Mouse (Mus musculus) brain, embryonic 14.5 days (tissue): ENCODE data around the gene Cald1. TPM values are rescaled to one million over a fixed set of nuclear protein-coding genes. Genes with fewer than 3 reads are reported as not detected.
A peak's percentile ranks its signal among the peaks of the same experiment; 100 is the strongest.

ENCODE experiments used
- DNase-seq: peaks from one replicate; pipeline ENCODE4 v3.0.0-alpha.2; 2011; ENCODE audit warnings: low read depth
- CTCF ChIP-seq: fragments of 200-500 bp; IDR thresholded peaks from 2 replicates; pipeline ENCODE4 v1.5.1; 2012; ENCODE audit warnings: inconsistent platforms, mild to moderate bottlenecking, moderate library complexity, borderline replicate concordance; ENCODE audit not compliant: insufficient read depth, insufficient read length; ENCODE audit errors: extremely low read depth
- POLR2A ChIP-seq: fragments of 200-500 bp; IDR thresholded peaks from 2 replicates; pipeline ENCODE4 v1.6.1; 2012; ENCODE audit warnings: mild to moderate bottlenecking, inconsistent platforms, borderline replicate concordance; ENCODE audit not compliant: poor library complexity, insufficient read depth, insufficient read length, severe bottlenecking; ENCODE audit errors: extremely low read depth
- polyA plus RNA-seq: library from polyadenylated mRNA; depleted of rRNA; stranded (reverse); fragments of >200 nt; gene quantifications from 2 replicates; pipeline ENCODE4 v1.2.3, GENCODE M21; 2012

The Cald1 gene
- polyA plus RNA-seq, 1 experiment = 46.2 TPM

GRCm38 (mm10) chr6:34622865-34623264 lies 24.6 kb downstream of the Cald1 start:
- TF ChIP-seq CTCF (no peak), POLR2A (no peak)
- no peak for DNase-seq

- DNase-seq = no peak
- TF ChIP-seq CTCF (no peak), POLR2A (no peak)
Measured at GRCm38 (mm10) chr6:34623290-34623689, 25.0 kb downstream of the Cald1 start.

DNA sequence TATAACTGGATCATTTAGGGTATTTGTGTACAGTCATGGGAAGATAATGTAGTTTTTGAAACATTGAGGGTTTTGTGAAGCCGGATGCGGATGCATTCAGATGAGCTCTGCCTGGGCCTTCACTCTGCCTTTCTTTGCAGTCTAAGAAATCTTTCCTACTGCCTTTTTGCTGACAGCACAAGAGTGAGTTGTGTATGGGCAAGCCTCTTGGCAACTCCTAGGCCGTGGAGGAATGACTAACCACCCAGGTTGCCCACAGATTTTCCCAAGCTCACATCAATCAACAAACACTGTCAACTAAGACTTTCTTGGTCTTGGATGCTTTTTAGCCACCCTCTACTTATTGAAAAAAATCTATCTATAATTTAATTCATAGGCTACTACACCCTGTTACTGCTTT lies 26.2 kb downstream of the Cald1 start:
- DNase-seq = no peak
- no peak for TF ChIP-seq CTCF

GRCm38 (mm10) chr6:34626586-34627245 lies 28.4 kb downstream of the Cald1 start:
- DNase-seq = no peak
- TF ChIP-seq POLR2A (no peak), CTCF (no peak)

- no peak for DNase-seq
- TF ChIP-seq POLR2A (no peak), CTCF (no peak)
Measured at GRCm38 (mm10) chr6:34628131-34628530, 29.8 kb downstream of the Cald1 start.

DNA sequence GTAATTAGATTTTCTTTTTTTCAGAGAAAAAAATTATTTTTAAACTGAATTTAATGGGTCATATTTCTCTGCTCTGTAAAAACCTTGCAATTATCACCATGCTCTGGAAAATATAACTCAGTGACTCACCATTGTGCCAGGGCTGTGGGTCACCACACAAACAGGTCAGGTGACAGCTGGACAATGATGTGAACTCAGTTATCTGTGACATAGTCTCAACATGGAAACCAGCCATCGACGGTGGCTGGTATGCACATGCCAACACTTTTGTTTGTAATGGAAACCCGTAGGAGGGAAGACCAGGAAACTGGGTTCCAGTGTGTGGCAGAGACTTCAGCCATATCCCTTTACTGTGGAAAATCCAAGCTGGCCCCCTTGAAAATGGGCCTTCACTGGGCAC lies 35.5 kb downstream of the Cald1 start:
- no peak for DNase-seq
- no peak for TF ChIP-seq CTCF
- no peak for TF ChIP-seq POLR2A

- TF ChIP-seq POLR2A (no peak), CTCF (no peak)
- DNase-seq = no peak
Measured at GRCm38 (mm10) chr6:34637588-34638438, 39.5 kb downstream of the Cald1 start.

DNA sequence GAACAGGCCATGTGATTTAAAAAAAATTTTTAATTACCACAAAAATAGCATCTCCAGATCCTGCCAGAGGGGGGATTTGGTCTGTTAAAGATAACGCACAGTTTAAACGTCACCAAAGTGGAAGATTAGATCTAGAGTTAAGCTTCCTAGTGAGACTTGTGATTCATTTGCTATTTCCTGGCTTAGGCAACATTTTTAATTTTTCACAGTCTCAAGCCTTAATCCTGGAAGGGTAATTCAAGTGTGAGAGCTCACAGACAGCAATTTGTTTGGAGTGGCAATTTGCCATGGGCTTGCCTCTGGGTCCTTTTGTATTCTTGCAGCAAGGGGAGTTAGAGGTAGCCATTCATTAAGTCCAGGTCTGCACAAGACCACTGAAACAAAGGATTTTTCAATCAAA lies 40.4 kb downstream of the Cald1 start:
- TF ChIP-seq POLR2A = no peak
- TF ChIP-seq CTCF = no peak
- DNase-seq = peak; percentile 88

- TF ChIP-seq CTCF (no peak), POLR2A (no peak)
- no peak for DNase-seq
Measured at GRCm38 (mm10) chr6:34640226-34640625, 41.9 kb downstream of the Cald1 start.

DNA sequence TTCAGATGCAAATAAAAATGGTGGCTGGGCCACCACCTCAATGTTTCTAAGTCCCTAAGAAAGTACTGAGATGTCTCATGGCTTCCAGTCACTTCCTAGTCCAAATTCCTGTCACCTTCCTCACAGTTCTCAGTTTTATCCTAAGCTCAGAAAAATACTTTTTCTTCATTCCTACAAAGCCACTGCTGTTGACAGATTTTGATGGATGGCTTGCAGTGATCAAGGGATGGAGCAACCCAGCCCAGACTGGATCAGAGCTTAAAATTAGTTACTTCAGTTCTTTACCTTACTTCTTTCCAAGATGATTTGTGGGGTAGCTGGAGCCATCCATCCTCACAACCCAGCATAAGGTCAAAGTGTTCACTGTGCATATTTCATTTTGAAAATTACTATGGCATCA lies 42.8 kb downstream of the Cald1 start:
- DNase-seq = no peak
- TF ChIP-seq CTCF (no peak), POLR2A (no peak)

DNA sequence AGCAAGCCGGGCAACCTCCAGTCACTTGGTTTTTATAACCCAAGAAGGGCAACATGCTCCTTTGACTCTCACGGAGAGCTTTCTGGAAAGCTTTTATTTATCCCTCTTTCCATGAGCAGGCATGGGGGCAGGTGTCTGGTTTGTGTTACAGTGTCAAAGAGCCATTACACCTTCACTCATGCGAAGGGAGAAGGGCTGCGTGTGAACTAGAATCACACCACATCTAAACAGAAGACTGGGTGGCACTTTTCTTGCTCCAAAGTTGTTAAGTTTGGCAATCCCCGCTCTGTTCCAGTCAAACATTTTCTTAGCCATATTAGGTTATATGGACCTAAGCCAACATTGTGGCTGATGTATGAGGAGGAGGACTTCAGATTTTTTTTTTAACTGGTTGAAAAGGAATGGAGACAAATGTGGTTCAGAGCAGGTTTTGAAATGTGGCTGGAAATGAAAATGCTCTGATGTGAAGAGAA lies 43.8 kb downstream of the Cald1 start:
- no peak for DNase-seq
- TF ChIP-seq POLR2A = no peak
- no peak for TF ChIP-seq CTCF

- TF ChIP-seq POLR2A = no peak
- no peak for TF ChIP-seq CTCF
- DNase-seq = peak; percentile 44
Measured at GRCm38 (mm10) chr6:34648017-34648787, 49.9 kb downstream of the Cald1 start.

DNA sequence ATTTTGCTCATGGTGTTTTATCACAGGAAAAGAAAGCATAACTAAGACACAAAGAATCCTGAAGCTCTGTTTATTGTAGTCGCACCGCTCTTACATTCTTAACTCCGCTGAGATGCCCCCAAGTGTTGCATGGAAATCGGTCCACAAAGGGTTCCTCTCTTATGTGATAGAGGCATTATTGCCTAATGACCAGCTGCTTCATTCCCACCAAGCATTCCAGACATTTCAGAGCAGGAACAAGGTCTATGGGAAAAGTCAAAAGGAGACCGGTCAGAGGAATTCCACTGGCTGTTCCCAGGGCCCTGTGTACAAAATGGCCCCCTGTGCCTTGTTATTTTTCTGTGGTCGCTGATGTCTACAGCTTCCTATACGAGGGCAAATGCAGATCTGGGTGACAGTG lies 53.0 kb downstream of the Cald1 start:
- no peak for DNase-seq
- TF ChIP-seq POLR2A (no peak), CTCF (no peak)

- DNase-seq = no peak
- no peak for TF ChIP-seq CTCF
- TF ChIP-seq POLR2A = no peak
Measured at GRCm38 (mm10) chr6:34655719-34656118, 57.4 kb downstream of the Cald1 start.

DNA sequence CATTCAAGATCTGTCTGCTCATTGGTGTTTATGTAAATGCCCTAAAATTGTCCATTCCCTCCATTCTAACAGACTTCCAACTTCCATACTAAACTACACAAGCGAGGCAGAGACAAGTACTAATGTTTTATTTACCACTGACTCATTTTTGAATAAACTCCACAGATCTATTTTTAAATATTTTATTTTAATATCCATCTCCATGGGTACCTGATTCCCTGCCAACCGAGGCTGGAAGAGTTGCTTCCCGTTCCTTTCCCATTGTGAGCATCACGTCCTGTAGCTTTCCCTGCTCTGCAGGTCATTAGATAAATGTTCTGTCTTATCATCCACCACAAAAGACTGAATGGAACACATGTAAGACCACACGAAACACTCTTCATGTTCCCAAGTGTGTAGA lies 60.5 kb downstream of the Cald1 start:
- no peak for DNase-seq
- TF ChIP-seq POLR2A = no peak
- TF ChIP-seq CTCF = no peak
